Mouse (Mus musculus): ENCODE data around the gene Tmem258. TPM values are rescaled to one million over a fixed set of nuclear protein-coding genes. Genes with fewer than 3 reads are reported as not detected.

Gene Tmem258
- total RNA-seq, 1 experiment: 455 TPM

- no peak for TF ChIP-seq MAFK (IDR thresholded peaks at IDR 0.05; ENCODE audit: insufficient read depth, low read depth, low read length)
- no peak for TF ChIP-seq ZC3H11A (IDR thresholded peaks at IDR 0.05; ENCODE audit: borderline replicate concordance, low read depth, low read length)
- no peak for TF ChIP-seq HCFC1 (IDR thresholded peaks at IDR 0.05; ENCODE audit: borderline replicate concordance, insufficient read depth, low read length)
- no peak for TF ChIP-seq CHD2 (IDR thresholded peaks at IDR 0.05; ENCODE audit: low read depth, low read length)
- TF ChIP-seq ZNF384 (IDR thresholded peaks at IDR 0.05; ENCODE audit: low read depth, low read length): no peak
- H3K4me3 ChIP-seq (ENCODE audit: insufficient read depth in 1 of 2, low read depth in 1 of 2, low read length in 2 of 2, poor library complexity in 1 of 2, severe bottlenecking in 1 of 2): no peak overlapping the region
- no peaks in the 10 kb centered on the region for H3K9me3 ChIP-seq (ENCODE audit: control insufficient read depth, insufficient read depth, low read depth, low read length)
- no peak for DNase-seq (ENCODE audit: low read depth, low spot score)
- H3K9ac ChIP-seq (ENCODE audit: insufficient read depth, low read depth, low read length, poor library complexity, severe bottlenecking): no peak overlapping the region
- H3K36me3 ChIP-seq (ENCODE audit: control insufficient read depth, insufficient read depth, low read length, poor library complexity, severe bottlenecking): no peaks in the 10 kb centered on the region
- peaks cover 3 to 14% of the 10 kb centered on the region in 2 experiments for H3K4me1 ChIP-seq (ENCODE audit: control insufficient read depth in 2 of 2, insufficient read depth in 2 of 2, low read length in 2 of 2, poor library complexity in 1 of 2)
- in situ Hi-C loops (cut with MboI; ENCODE audit: low sequenced_read_pairs in 2 of 2, unreplicated experiment in 2 of 2): no loop called here
- H3K27ac ChIP-seq (ENCODE audit: insufficient read depth, low read depth, low read length, poor library complexity, severe bottlenecking): no peak overlapping the region
These were observed 32.5 kb upstream of the Tmem258 start for GRCm38 (mm10) chr19:10171359-10171758.

GRCm38 (mm10) chr19:10171846-10172245, 32.0 kb upstream of the Tmem258 start:
- in situ Hi-C loops (cut with MboI; ENCODE audit: low sequenced_read_pairs in 2 of 2, unreplicated experiment in 2 of 2): no loop called here
- no peaks in the 10 kb centered on the region for H3K36me3 ChIP-seq (ENCODE audit: control insufficient read depth, insufficient read depth, low read length, poor library complexity, severe bottlenecking)

GRCm38 (mm10) chr19:10173116-10173718, 30.6 kb upstream of the Tmem258 start:
- Histone ChIP-seq H3K4me1 (ENCODE audit: control insufficient read depth in 2 of 2, insufficient read depth in 2 of 2, low read length in 2 of 2, poor library complexity in 1 of 2) (peaks cover 6 to 14% of the 10 kb centered on the region in 2 experiments), H3K4me3 (ENCODE audit: insufficient read depth in 1 of 2, low read depth in 1 of 2, low read length in 2 of 2, poor library complexity in 1 of 2, severe bottlenecking in 1 of 2) (no peak overlapping the region), H3K27ac (ENCODE audit: insufficient read depth, low read depth, low read length, poor library complexity, severe bottlenecking) (no peak overlapping the region), H3K36me3 (ENCODE audit: control insufficient read depth, insufficient read depth, low read length, poor library complexity, severe bottlenecking) (no peaks in the 10 kb centered on the region), H3K9ac (ENCODE audit: insufficient read depth, low read depth, low read length, poor library complexity, severe bottlenecking) (no peak overlapping the region), H3K9me3 (ENCODE audit: control insufficient read depth, insufficient read depth, low read depth, low read length) (no peaks in the 10 kb centered on the region)
- DNase-seq (ENCODE audit: low read depth, low spot score): no peak
- in situ Hi-C loops (cut with MboI; ENCODE audit: low sequenced_read_pairs in 2 of 2, unreplicated experiment in 2 of 2): no loop called here
- TF ChIP-seq MAFK (IDR thresholded peaks at IDR 0.05; ENCODE audit: insufficient read depth, low read depth, low read length): 0 out of 2 replicates have a peak, but pooled peaks have one; percentile 25
- TF ChIP-seq CHD2 (IDR thresholded peaks at IDR 0.05; ENCODE audit: low read depth, low read length): no peak

More at GRCm38 (mm10) chr19:10171846-10172245, 32.0 kb upstream of the Tmem258 start:
- H3K27ac ChIP-seq (ENCODE audit: insufficient read depth, low read depth, low read length, poor library complexity, severe bottlenecking): no peak overlapping the region
- H3K4me1 ChIP-seq (ENCODE audit: control insufficient read depth in 2 of 2, insufficient read depth in 2 of 2, low read length in 2 of 2, poor library complexity in 1 of 2): peaks cover 6 to 14% of the 10 kb centered on the region in 2 experiments
- no peak overlapping the region for H3K4me3 ChIP-seq (ENCODE audit: insufficient read depth in 1 of 2, low read depth in 1 of 2, low read length in 2 of 2, poor library complexity in 1 of 2, severe bottlenecking in 1 of 2)
- no peak for TF ChIP-seq CHD2 (IDR thresholded peaks at IDR 0.05; ENCODE audit: low read depth, low read length)
- no peak for TF ChIP-seq ZC3H11A (IDR thresholded peaks at IDR 0.05; ENCODE audit: borderline replicate concordance, low read depth, low read length)
- TF ChIP-seq MAFK (IDR thresholded peaks at IDR 0.05; ENCODE audit: insufficient read depth, low read depth, low read length): no peak
- no peak for TF ChIP-seq ZNF384 (IDR thresholded peaks at IDR 0.05; ENCODE audit: low read depth, low read length)
- no peak for TF ChIP-seq HCFC1 (IDR thresholded peaks at IDR 0.05; ENCODE audit: borderline replicate concordance, insufficient read depth, low read length)
- DNase-seq (ENCODE audit: low read depth, low spot score): no peak
- H3K9me3 ChIP-seq (ENCODE audit: control insufficient read depth, insufficient read depth, low read depth, low read length): no peaks in the 10 kb centered on the region
- H3K9ac ChIP-seq (ENCODE audit: insufficient read depth, low read depth, low read length, poor library complexity, severe bottlenecking): no peak overlapping the region

- Histone ChIP-seq H3K27ac (ENCODE audit: insufficient read depth, low read depth, low read length, poor library complexity, severe bottlenecking) (no peak overlapping the region; the same call in 1 of the 2 replicates), H3K36me3 (ENCODE audit: control insufficient read depth, insufficient read depth, low read length, poor library complexity, severe bottlenecking) (no peaks in the 10 kb centered on the region), H3K4me1 (ENCODE audit: control insufficient read depth in 2 of 2, insufficient read depth in 2 of 2, low read length in 2 of 2, poor library complexity in 1 of 2) (peaks cover 6 to 12% of the 10 kb centered on the region in 2 experiments), H3K9me3 (ENCODE audit: control insufficient read depth, insufficient read depth, low read depth, low read length) (no peaks in the 10 kb centered on the region), H3K9ac (ENCODE audit: insufficient read depth, low read depth, low read length, poor library complexity, severe bottlenecking) (no peak overlapping the region), H3K4me3 (ENCODE audit: insufficient read depth in 1 of 2, low read depth in 1 of 2, low read length in 2 of 2, poor library complexity in 1 of 2, severe bottlenecking in 1 of 2) (no peak overlapping the region)
- TF ChIP-seq CHD2 (IDR thresholded peaks at IDR 0.05; ENCODE audit: low read depth, low read length): no peak
- TF ChIP-seq ZNF384 (IDR thresholded peaks at IDR 0.05; ENCODE audit: low read depth, low read length): no peak
- no peak for TF ChIP-seq ZC3H11A (IDR thresholded peaks at IDR 0.05; ENCODE audit: borderline replicate concordance, low read depth, low read length)
- no peak for TF ChIP-seq HCFC1 (IDR thresholded peaks at IDR 0.05; ENCODE audit: borderline replicate concordance, insufficient read depth, low read length)
- TF ChIP-seq MAFK (IDR thresholded peaks at IDR 0.05; ENCODE audit: insufficient read depth, low read depth, low read length): no peak
- DNase-seq (ENCODE audit: low read depth, low spot score): no peak
- in situ Hi-C loops (cut with MboI; ENCODE audit: low sequenced_read_pairs in 2 of 2, unreplicated experiment in 2 of 2): no loop called here
These were observed 29.8 kb upstream of the Tmem258 start for GRCm38 (mm10) chr19:10173844-10174539.

Data from ES-E14 (cell line).